Mouse (Mus musculus): ENCODE data around the gene Kcnh1. TPM values are rescaled to one million over a fixed set of nuclear protein-coding genes. Genes with fewer than 3 reads are reported as not detected.

Gene Kcnh1
- polyA plus RNA-seq, 1 experiment from 2014 or later, result 0.56 TPM

DNA sequence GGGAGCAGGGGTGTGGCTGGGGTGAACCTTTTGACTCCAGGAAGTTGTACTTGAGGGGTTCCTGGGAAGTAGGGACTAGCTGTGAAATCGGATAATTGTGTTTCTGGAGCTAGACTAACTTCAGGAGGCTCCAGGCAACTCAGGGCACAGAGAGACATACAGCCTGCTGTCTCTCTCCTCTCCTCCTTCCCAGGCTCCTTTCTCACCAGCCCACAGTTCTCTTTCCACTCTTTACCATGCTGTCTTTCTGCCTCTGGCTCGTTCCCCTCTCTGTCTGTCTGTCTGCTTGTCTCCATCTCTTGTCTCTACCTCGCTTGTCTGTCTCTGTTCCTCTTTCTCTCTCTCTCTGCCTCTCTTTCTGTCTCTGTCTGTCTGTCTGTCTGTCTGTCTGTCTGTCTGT lies 94.4 kb downstream of the Kcnh1 start:
- no peaks in the 10 kb centered on the region; the same call in 1 of the 2 replicates for H3K4me1 ChIP-seq (ENCODE audit: control insufficient read depth, insufficient read depth, low read length)
- 67% methylated on average over 3 of the region's 3 CpGs for WGBS
- ATAC-seq (ENCODE audit: low FRiP score) (no peak), DNase-seq (ENCODE audit: low spot score, missing footprints) (no peak)
- H3K4me2 ChIP-seq, result no peak overlapping the region
- H3K27me3 ChIP-seq (ENCODE audit: control insufficient read depth, insufficient read depth, low read length), result no peaks in the 10 kb centered on the region
- no peak overlapping the region for H3K4me3 ChIP-seq (ENCODE audit: low read depth, low read length)
- H3K36me3 ChIP-seq (ENCODE audit: control insufficient read depth, insufficient read depth, low read length), result no peaks in the 10 kb centered on the region
- no peak overlapping the region for H3K9ac ChIP-seq (ENCODE audit: low read length)
- no peaks in the 10 kb centered on the region for H3K9me3 ChIP-seq (ENCODE audit: control insufficient read depth, low read length)
- no peak overlapping the region for H3K27ac ChIP-seq (ENCODE audit: low read depth, low read length)

DNA sequence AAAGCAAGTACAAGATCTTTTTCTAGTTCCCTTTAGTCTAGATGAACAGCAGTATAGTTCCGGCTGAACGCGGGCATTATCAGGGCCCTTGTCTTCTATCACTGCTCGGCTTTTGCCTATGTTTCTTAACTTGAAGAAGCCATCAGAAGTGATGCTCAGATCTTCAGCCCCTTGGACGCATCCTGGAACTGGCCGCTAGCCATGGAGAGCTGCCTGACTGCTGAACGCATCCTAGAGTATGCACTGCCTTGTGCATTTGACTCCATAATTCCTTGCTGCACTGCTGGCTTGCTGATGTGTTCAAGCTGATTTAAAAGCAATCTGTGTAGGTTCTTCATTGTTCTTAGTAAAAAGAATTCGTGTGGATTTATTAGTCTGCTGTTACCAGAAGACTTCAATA lies 97.9 kb downstream of the Kcnh1 start:
- Histone ChIP-seq H3K4me2 (no peak overlapping the region), H3K9me3 (ENCODE audit: control insufficient read depth, low read length) (no peaks in the 10 kb centered on the region), H3K4me1 (ENCODE audit: control insufficient read depth, insufficient read depth, low read length) (no peaks in the 10 kb centered on the region; the same call in 1 of the 2 replicates), H3K4me3 (ENCODE audit: low read depth, low read length) (no peak overlapping the region), H3K27ac (ENCODE audit: low read depth, low read length) (no peak overlapping the region), H3K27me3 (ENCODE audit: control insufficient read depth, insufficient read depth, low read length) (no peaks in the 10 kb centered on the region), H3K9ac (ENCODE audit: low read length) (no peak overlapping the region), H3K36me3 (ENCODE audit: control insufficient read depth, insufficient read depth, low read length) (no peaks in the 10 kb centered on the region)
- DNase-seq (ENCODE audit: low spot score, missing footprints) (no peak), ATAC-seq (ENCODE audit: low FRiP score) (no peak)
- WGBS, result 87% methylated on average over 8 of the region's 8 CpGs

GRCm38 (mm10) chr1:192291286-192291685 lies 100.7 kb downstream of the Kcnh1 start:
- no peaks in the 10 kb centered on the region for H3K9me3 ChIP-seq (ENCODE audit: control insufficient read depth, low read length)
- no peak for DNase-seq (ENCODE audit: low spot score, missing footprints)
- WGBS, result 69% methylated on average over 3 of the region's 3 CpGs
- no peak overlapping the region for H3K4me3 ChIP-seq (ENCODE audit: low read depth, low read length)
- H3K27me3 ChIP-seq (ENCODE audit: control insufficient read depth, insufficient read depth, low read length), result no peaks in the 10 kb centered on the region
- H3K4me1 ChIP-seq (ENCODE audit: control insufficient read depth, insufficient read depth, low read length), result no peaks in the 10 kb centered on the region; the same call in 1 of the 2 replicates
- H3K9ac ChIP-seq (ENCODE audit: low read length), result no peak overlapping the region
- H3K36me3 ChIP-seq (ENCODE audit: control insufficient read depth, insufficient read depth, low read length), result no peaks in the 10 kb centered on the region
- no peak overlapping the region for H3K4me2 ChIP-seq
- no peak overlapping the region for H3K27ac ChIP-seq (ENCODE audit: low read depth, low read length)
- ATAC-seq (ENCODE audit: low FRiP score), result no peak

GRCm38 (mm10) chr1:192293391-192293790 lies 102.8 kb downstream of the Kcnh1 start:
- H3K4me1 ChIP-seq (ENCODE audit: control insufficient read depth, insufficient read depth, low read length), result no peaks in the 10 kb centered on the region; the same call in 1 of the 2 replicates
- H3K27ac ChIP-seq (ENCODE audit: low read depth, low read length), result no peak overlapping the region
- DNase-seq (ENCODE audit: low spot score, missing footprints), result no peak
- no peaks in the 10 kb centered on the region for H3K27me3 ChIP-seq (ENCODE audit: control insufficient read depth, insufficient read depth, low read length)
- ATAC-seq (ENCODE audit: low FRiP score), result no peak
- no peaks in the 10 kb centered on the region for H3K9me3 ChIP-seq (ENCODE audit: control insufficient read depth, low read length)
- WGBS, result 75% methylated on average over 4 of the region's 4 CpGs
- H3K4me2 ChIP-seq, result no peak overlapping the region
- no peak overlapping the region for H3K9ac ChIP-seq (ENCODE audit: low read length)
- H3K36me3 ChIP-seq (ENCODE audit: control insufficient read depth, insufficient read depth, low read length), result no peaks in the 10 kb centered on the region
- H3K4me3 ChIP-seq (ENCODE audit: low read depth, low read length), result no peak overlapping the region

DNA sequence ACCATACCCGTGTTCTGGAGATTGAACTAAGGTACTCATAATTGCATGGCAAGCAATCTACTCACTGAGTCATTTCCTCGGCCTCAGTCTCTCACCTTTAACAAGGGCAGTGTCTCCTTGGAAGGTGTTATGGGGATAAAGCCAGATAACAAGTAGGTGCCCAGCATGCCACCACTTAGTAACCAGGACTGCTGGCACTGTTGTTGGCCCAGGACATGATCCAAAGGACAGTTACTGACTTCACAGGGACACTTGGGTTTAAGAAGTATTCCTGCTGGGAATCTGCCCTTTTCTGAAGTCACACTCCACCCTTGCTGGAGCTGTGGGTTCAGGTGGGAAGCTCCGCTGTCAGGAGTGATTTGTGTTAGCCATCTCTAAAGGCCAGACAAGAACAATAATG lies 103.3 kb downstream of the Kcnh1 start:
- no peaks in the 10 kb centered on the region for H3K9me3 ChIP-seq (ENCODE audit: control insufficient read depth, low read length)
- no peak overlapping the region for H3K4me3 ChIP-seq (ENCODE audit: low read depth, low read length)
- no peak overlapping the region for H3K4me2 ChIP-seq
- H3K27me3 ChIP-seq (ENCODE audit: control insufficient read depth, insufficient read depth, low read length), result no peaks in the 10 kb centered on the region
- no peaks in the 10 kb centered on the region for H3K36me3 ChIP-seq (ENCODE audit: control insufficient read depth, insufficient read depth, low read length)
- H3K4me1 ChIP-seq (ENCODE audit: control insufficient read depth, insufficient read depth, low read length), result no peaks in the 10 kb centered on the region; the same call in 1 of the 2 replicates
- no peak overlapping the region for H3K27ac ChIP-seq (ENCODE audit: low read depth, low read length)
- no peak overlapping the region for H3K9ac ChIP-seq (ENCODE audit: low read length)
- no peak for ATAC-seq (ENCODE audit: low FRiP score)
- no peak for DNase-seq (ENCODE audit: low spot score, missing footprints)
- 89% methylated on average over 3 of the region's 3 CpGs for WGBS

GRCm38 (mm10) chr1:192295243-192295860 lies 104.8 kb downstream of the Kcnh1 start:
- Histone ChIP-seq H3K9me3 (ENCODE audit: control insufficient read depth, low read length) (no peaks in the 10 kb centered on the region), H3K27ac (ENCODE audit: low read depth, low read length) (no peak overlapping the region), H3K4me1 (ENCODE audit: control insufficient read depth, insufficient read depth, low read length) (no peaks in the 10 kb centered on the region), H3K36me3 (ENCODE audit: control insufficient read depth, insufficient read depth, low read length) (no peaks in the 10 kb centered on the region), H3K4me3 (ENCODE audit: low read depth, low read length) (no peak overlapping the region), H3K4me2 (no peak overlapping the region), H3K27me3 (ENCODE audit: control insufficient read depth, insufficient read depth, low read length) (no peaks in the 10 kb centered on the region), H3K9ac (ENCODE audit: low read length) (no peak overlapping the region)
- DNase-seq (ENCODE audit: low spot score, missing footprints), result no peak
- no peak for ATAC-seq (ENCODE audit: low FRiP score)
- WGBS, result 84% methylated on average over 11 of the region's 11 CpGs

- DNase-seq (ENCODE audit: low spot score, missing footprints) (no peak), ATAC-seq (ENCODE audit: low FRiP score) (no peak)
- H3K27me3 ChIP-seq (ENCODE audit: control insufficient read depth, insufficient read depth, low read length), result no peaks in the 10 kb centered on the region
- H3K4me3 ChIP-seq (ENCODE audit: low read depth, low read length), result no peak overlapping the region
- no peak overlapping the region for H3K4me2 ChIP-seq
- H3K4me1 ChIP-seq (ENCODE audit: control insufficient read depth, insufficient read depth, low read length), result no peaks in the 10 kb centered on the region
- H3K9me3 ChIP-seq (ENCODE audit: control insufficient read depth, low read length), result no peaks in the 10 kb centered on the region
- H3K27ac ChIP-seq (ENCODE audit: low read depth, low read length), result no peak overlapping the region
- H3K36me3 ChIP-seq (ENCODE audit: control insufficient read depth, insufficient read depth, low read length), result no peaks in the 10 kb centered on the region
- H3K9ac ChIP-seq (ENCODE audit: low read length), result no peak overlapping the region
Measured at GRCm38 (mm10) chr1:192295902-192296301, 105.3 kb downstream of the Kcnh1 start.

GRCm38 (mm10) chr1:192297481-192298128 lies 107.0 kb downstream of the Kcnh1 start:
- WGBS, result 87% methylated on average over 5 of the region's 5 CpGs
- no peak overlapping the region for H3K9ac ChIP-seq (ENCODE audit: low read length)
- ATAC-seq (ENCODE audit: low FRiP score), result no peak
- H3K4me2 ChIP-seq, result no peak overlapping the region
- no peaks in the 10 kb centered on the region for H3K36me3 ChIP-seq (ENCODE audit: control insufficient read depth, insufficient read depth, low read length)
- DNase-seq (ENCODE audit: low spot score, missing footprints), result peak; percentile 57
- H3K9me3 ChIP-seq (ENCODE audit: control insufficient read depth, low read length), result no peaks in the 10 kb centered on the region
- H3K27me3 ChIP-seq (ENCODE audit: control insufficient read depth, insufficient read depth, low read length), result no peaks in the 10 kb centered on the region
- no peak overlapping the region for H3K27ac ChIP-seq (ENCODE audit: low read depth, low read length)
- H3K4me3 ChIP-seq (ENCODE audit: low read depth, low read length), result no peak overlapping the region
- H3K4me1 ChIP-seq (ENCODE audit: control insufficient read depth, insufficient read depth, low read length), result no peaks in the 10 kb centered on the region

GRCm38 (mm10) chr1:192300417-192300816 lies 109.8 kb downstream of the Kcnh1 start:
- Histone ChIP-seq H3K36me3 (ENCODE audit: control insufficient read depth, insufficient read depth, low read length) (no peaks in the 10 kb centered on the region), H3K9me3 (ENCODE audit: control insufficient read depth, low read length) (no peaks in the 10 kb centered on the region), H3K27me3 (ENCODE audit: control insufficient read depth, insufficient read depth, low read length) (no peaks in the 10 kb centered on the region), H3K9ac (ENCODE audit: low read length) (no peak overlapping the region), H3K4me3 (ENCODE audit: low read depth, low read length) (no peak overlapping the region), H3K4me2 (no peak overlapping the region), H3K27ac (ENCODE audit: low read depth, low read length) (no peak overlapping the region), H3K4me1 (ENCODE audit: control insufficient read depth, insufficient read depth, low read length) (no peaks in the 10 kb centered on the region)
- 91% methylated on average over 7 of the region's 7 CpGs for WGBS
- no peak for ATAC-seq (ENCODE audit: low FRiP score)
- no peak for DNase-seq (ENCODE audit: low spot score, missing footprints)

Data from midbrain, embryonic 11.5 days (tissue).